Mouse (Mus musculus) megakaryocyte, embryonic 14.5 days (primary cell): ENCODE data around the gene Nsun3. TPM values are rescaled to one million over a fixed set of nuclear protein-coding genes. Genes with fewer than 3 reads are reported as not detected.
A peak's percentile ranks its signal among the peaks of the same experiment; 100 is the strongest.

ENCODE experiments used
- H3K27me3 ChIP-seq: replicated peaks from 2 replicates; pipeline ENCODE3; 2012; ENCODE audit warnings: inconsistent platforms
- H3K36me3 ChIP-seq: replicated peaks from 2 replicates; pipeline ENCODE3; 2012; ENCODE audit warnings: low read length, inconsistent platforms, mixed read lengths
- H3K4me1 ChIP-seq: 2 replicates; pipeline ENCODE4 v1.6.1; 2012; ENCODE audit warnings: inconsistent platforms
- H3K4me3 ChIP-seq: replicated peaks from 2 replicates; pipeline ENCODE3; 2012; ENCODE audit warnings: moderate library complexity, mild to moderate bottlenecking, inconsistent platforms
- H3K9me3 ChIP-seq: 2 replicates; pipeline ENCODE4 v1.6.1; 2012; ENCODE audit warnings: inconsistent platforms
- FLI1 ChIP-seq: IDR thresholded peaks from 2 replicates; pipeline ENCODE4 v1.6.1; 2012; ENCODE audit warnings: low read length, inconsistent platforms, mixed read lengths
- GATA1 ChIP-seq: IDR thresholded peaks from 3 replicates; pipeline ENCODE4 v1.6.1; 2012; ENCODE audit warnings: mixed read lengths, low read length, inconsistent platforms, borderline replicate concordance
- polyA plus RNA-seq: library from polyadenylated mRNA; stranded (reverse); fragments of >175 nt; gene quantifications from 2 replicates; pipeline ENCODE4 v1.2.3, GENCODE M21; 2012; ENCODE audit warnings: low replicate concordance; ENCODE audit not compliant: insufficient read depth

Gene Nsun3
- polyA plus RNA-seq, 1 experiment: 2.2 TPM

DNA sequence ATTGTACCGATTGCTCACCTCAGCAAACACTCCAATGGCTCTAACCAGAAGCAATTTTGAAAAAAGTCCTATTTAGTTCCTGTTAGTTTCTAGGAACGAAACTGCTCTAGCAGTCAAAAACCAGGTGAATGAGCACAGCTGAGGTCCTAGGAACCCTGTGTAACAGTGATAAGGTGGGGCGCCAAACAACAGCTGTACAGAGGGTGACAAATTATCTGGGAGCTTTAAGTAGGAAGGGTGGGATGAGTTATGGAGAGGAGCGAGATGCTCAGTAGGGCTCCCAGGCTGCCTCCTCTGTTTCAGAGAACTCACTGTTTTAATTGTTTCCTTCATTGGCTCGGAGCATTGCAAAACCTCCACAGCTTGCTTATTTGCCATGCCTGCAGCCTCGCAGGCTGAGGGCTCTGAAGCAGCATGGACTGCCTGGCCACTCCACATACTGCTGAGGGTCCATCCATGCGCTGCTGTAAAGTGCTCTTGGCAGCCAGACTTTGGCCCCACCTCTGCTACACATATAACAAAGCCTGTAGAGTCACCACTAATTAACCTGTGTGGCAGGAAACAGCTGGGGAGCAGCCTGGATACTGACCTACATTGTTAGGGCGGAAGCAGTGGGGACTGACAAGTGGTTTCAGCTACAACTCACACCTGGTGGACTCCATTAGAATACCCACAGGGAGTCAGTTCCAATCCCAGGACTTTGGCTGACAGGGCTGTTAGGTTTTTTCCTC, 20.8 kb upstream of the Nsun3 start:
- Histone ChIP-seq H3K36me3 (peaks cover 44% of the 10 kb centered on the region), H3K4me1 (peaks cover 18% of the 10 kb centered on the region), H3K9me3 (no peaks in the 10 kb centered on the region), H3K27me3 (no peaks in the 10 kb centered on the region), H3K4me3 (peak overlapping the region; percentile 29)
- TF ChIP-seq FLI1: no peak
- no peak for TF ChIP-seq GATA1

GRCm38 (mm10) chr16:62804621-62805020, 18.0 kb upstream of the Nsun3 start:
- no peaks in the 10 kb centered on the region for H3K27me3 ChIP-seq
- no peaks in the 10 kb centered on the region for H3K9me3 ChIP-seq
- H3K4me1 ChIP-seq: peaks cover 20% of the 10 kb centered on the region
- H3K36me3 ChIP-seq: peaks cover 54% of the 10 kb centered on the region
- no peak for TF ChIP-seq GATA1
- no peak for TF ChIP-seq FLI1
- H3K4me3 ChIP-seq: no peak overlapping the region

DNA sequence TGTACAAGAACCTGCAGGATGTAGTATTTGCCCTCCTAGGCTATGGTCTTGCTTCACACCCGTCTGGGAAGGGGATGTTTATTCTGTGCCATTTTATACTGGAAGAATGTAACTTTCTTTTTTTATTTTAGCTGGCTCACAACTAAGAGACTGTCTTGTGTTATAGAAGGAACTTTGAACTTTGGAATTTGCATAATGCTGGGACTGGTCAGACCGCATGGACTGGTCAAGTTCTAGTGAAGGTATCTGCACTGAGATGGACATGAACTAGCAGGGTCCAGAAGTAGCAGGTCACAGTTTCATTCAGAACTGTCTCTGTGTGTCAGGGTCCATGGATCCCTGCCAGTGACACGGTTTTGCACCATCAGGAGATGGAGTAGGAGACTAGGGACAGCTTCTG, 13.2 kb upstream of the Nsun3 start:
- Histone ChIP-seq H3K4me3 (no peak overlapping the region), H3K27me3 (no peaks in the 10 kb centered on the region), H3K4me1 (peaks cover 16% of the 10 kb centered on the region), H3K9me3 (no peaks in the 10 kb centered on the region), H3K36me3 (peaks cover 57% of the 10 kb centered on the region)
- TF ChIP-seq FLI1: no peak
- TF ChIP-seq GATA1: no peak

DNA sequence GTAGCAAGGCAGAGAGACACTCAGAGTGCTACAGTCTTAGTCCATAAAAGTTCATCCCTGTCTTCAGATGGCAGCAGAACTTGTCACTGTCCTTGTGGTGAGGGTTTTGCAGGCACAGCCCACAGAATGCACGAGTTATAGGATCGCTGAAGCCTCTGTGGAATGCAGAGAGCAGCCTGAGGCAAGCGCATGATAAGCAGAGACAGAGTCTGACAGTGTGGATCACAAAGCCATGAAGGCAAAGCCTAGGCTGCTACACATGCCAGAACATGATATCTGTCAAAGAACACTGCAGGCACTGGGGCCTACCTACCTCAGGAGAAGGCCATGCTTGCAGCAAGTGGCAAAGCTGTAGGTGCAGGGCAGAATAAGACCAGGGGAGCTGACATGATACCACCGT, 12.8 kb upstream of the Nsun3 start:
- Histone ChIP-seq H3K27me3 (no peaks in the 10 kb centered on the region), H3K4me1 (peaks cover 16% of the 10 kb centered on the region), H3K4me3 (peak overlapping the region; percentile 35), H3K9me3 (no peaks in the 10 kb centered on the region), H3K36me3 (peaks cover 53% of the 10 kb centered on the region)
- TF ChIP-seq FLI1 (no peak), GATA1 (no peak)

GRCm38 (mm10) chr16:62798808-62799207, 12.2 kb upstream of the Nsun3 start:
- TF ChIP-seq FLI1 (no peak), GATA1 (no peak)
- Histone ChIP-seq H3K4me3 (no peak overlapping the region), H3K9me3 (no peaks in the 10 kb centered on the region), H3K36me3 (peaks cover 48% of the 10 kb centered on the region), H3K27me3 (no peaks in the 10 kb centered on the region), H3K4me1 (peaks cover 16% of the 10 kb centered on the region)

DNA sequence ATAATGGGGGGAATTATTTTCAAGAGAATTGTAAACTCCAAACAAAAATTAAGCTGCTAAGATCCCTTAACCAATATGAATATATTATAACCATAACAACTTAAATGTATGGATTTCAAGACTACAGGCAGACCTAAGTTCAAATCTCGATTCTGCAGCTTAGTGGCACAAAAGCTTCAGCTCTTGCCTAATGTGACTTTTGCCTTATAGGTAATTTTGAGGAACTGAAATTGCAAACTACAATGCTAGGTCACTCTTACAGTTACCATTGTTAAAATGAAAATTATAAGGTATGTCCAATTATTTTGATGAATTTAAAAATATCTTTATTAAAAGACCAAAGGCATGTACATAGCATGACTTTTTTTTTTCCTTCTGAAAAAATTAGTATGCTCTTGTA, 10.0 kb upstream of the Nsun3 start:
- TF ChIP-seq FLI1: no peak
- no peak for TF ChIP-seq GATA1
- no peak overlapping the region for H3K4me3 ChIP-seq
- H3K4me1 ChIP-seq: peaks cover 16% of the 10 kb centered on the region
- H3K27me3 ChIP-seq: no peaks in the 10 kb centered on the region
- H3K9me3 ChIP-seq: peaks cover 5% of the 10 kb centered on the region
- peaks cover 33% of the 10 kb centered on the region for H3K36me3 ChIP-seq

DNA sequence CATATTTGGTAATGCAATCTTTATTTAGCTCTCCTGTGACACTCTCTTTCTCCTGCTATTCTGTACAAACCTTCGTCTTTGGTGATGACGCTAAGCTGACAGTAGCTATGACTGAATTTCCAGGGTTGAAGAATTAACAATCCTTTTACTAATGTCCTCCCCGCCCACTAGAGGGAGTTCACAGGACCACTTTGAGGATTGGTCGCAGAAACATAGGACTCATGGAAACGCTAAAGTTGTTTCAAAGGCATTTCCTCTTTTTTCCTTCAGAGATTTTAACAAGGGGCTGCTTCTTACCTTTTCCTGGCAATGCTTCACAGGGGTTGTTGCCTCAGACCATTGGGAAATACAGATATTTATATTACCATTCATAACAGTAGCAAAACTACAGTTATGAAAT, 4.4 kb downstream of the Nsun3 start:
- Histone ChIP-seq H3K4me1 (peaks cover 46% of the 10 kb centered on the region), H3K36me3 (peaks cover 52% of the 10 kb centered on the region)
- TF ChIP-seq GATA1: no peak
- TF ChIP-seq FLI1: no peak

DNA sequence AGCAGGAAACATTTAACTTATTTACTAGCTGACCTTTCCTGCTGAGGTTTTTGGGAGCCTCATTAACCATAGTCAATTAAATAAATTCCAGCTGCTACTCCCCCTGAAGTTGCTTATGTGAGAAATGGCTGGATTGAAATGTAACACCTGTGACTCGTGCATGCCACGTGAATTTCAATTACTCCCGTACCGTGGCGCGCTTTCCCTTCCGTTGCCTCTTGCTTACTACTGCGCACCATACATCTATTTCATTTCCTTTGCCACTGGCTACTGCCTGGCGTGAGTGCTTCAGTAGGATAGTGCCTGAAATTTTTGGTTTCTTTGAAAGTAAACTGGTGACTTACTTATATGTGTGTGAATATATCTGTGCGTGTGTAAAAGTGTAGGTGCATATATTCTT, 8.3 kb downstream of the Nsun3 start:
- TF ChIP-seq GATA1: no peak
- no peak for TF ChIP-seq FLI1
- Histone ChIP-seq H3K27me3 (no peaks in the 10 kb centered on the region), H3K4me1 (peaks cover 35% of the 10 kb centered on the region), H3K36me3 (peaks cover 79% of the 10 kb centered on the region), H3K4me3 (no peak overlapping the region), H3K9me3 (no peaks in the 10 kb centered on the region)

More for the DNA sequence above, 4.4 kb downstream of the Nsun3 start:
- Histone ChIP-seq H3K27me3 (no peaks in the 10 kb centered on the region), H3K4me3 (no peak overlapping the region), H3K9me3 (no peaks in the 10 kb centered on the region)

DNA sequence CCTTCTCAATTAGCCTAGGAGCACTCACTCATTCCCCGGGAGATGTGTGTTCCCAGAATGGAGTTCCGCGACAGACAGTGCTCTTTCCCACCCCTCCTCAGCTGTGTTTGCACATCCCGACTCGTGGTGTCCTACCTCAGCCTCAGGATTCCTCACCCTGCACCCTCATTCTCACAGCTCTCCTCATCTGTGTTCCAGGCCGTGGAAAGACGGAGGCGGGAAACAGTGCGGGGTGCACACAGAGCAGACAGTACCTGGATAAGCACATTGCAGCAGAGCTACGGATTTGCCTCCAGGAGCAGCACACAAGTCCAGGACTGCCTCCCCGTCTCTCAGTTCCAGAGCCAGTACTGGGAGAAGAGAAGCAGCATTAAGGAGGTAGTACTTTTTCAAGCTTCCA, 10.6 kb downstream of the Nsun3 start:
- TF ChIP-seq FLI1 (no peak), GATA1 (no peak)
- H3K9me3 ChIP-seq: no peaks in the 10 kb centered on the region
- H3K27me3 ChIP-seq: no peaks in the 10 kb centered on the region
- no peak overlapping the region for H3K4me3 ChIP-seq
- H3K4me1 ChIP-seq: peaks cover 39% of the 10 kb centered on the region
- peaks cover 82% of the 10 kb centered on the region for H3K36me3 ChIP-seq

GRCm38 (mm10) chr16:62773462-62773861, 13.2 kb downstream of the Nsun3 start:
- no peak overlapping the region for H3K4me3 ChIP-seq
- no peaks in the 10 kb centered on the region for H3K27me3 ChIP-seq
- H3K4me1 ChIP-seq: peaks cover 39% of the 10 kb centered on the region
- H3K36me3 ChIP-seq: peaks cover 92% of the 10 kb centered on the region
- H3K9me3 ChIP-seq: no peaks in the 10 kb centered on the region
- no peak for TF ChIP-seq FLI1
- no peak for TF ChIP-seq GATA1
